Mouse (Mus musculus) stomach, postnatal 0 days (tissue): Measurements from ENCODE around the gene Tbc1d9. TPM values are rescaled to one million over a fixed set of nuclear protein-coding genes. Genes with fewer than 3 reads are reported as not detected.

Experiments used
- ATAC-seq: fragments of 200-750 bp; cut with Nextera tagmentation; 2 replicates; pipeline ENCODE4 v1.8.0; 2017; ENCODE audit not compliant: low FRiP score, low TSS enrichment
- DNase-seq: peaks from one replicate; pipeline ENCODE4 v3.0.0-alpha.2; 2016; ENCODE audit warnings: low spot score
- H3K27ac ChIP-seq: fragments of 300-500 bp; sonication (generic); replicated peaks from 2 replicates; pipeline ENCODE4 v1.5.1; 2014; ENCODE audit warnings: mild to moderate bottlenecking, control low read depth
- H3K27me3 ChIP-seq: fragments of 300-500 bp; sonication (generic); 2 replicates; pipeline ENCODE4 v1.6.1; 2014; ENCODE audit warnings: low read length; ENCODE audit not compliant: control insufficient read depth, insufficient read depth
- H3K36me3 ChIP-seq: fragments of 300-500 bp; sonication (generic); 2 replicates; pipeline ENCODE4 v1.6.1; 2014; ENCODE audit warnings: low read length, mixed read lengths; ENCODE audit not compliant: control insufficient read depth, insufficient read depth
- H3K4me1 ChIP-seq: fragments of 300-500 bp; sonication (generic); replicated peaks from 2 replicates; pipeline ENCODE4 v1.6.1; 2014; ENCODE audit warnings: antibody characterized with exemption; ENCODE audit not compliant: control insufficient read depth, insufficient read depth
- H3K4me2 ChIP-seq: fragments of 300-500 bp; sonication (generic); replicated peaks from 2 replicates; pipeline ENCODE4 v1.6.1; 2014; ENCODE audit warnings: low read depth, mild to moderate bottlenecking, control low read depth, moderate library complexity
- H3K4me3 ChIP-seq: fragments of 300-500 bp; sonication (generic); 2 replicates; pipeline ENCODE4 v1.5.1; 2014; ENCODE audit warnings: low read depth, low read length, control low read depth
- H3K9ac ChIP-seq: fragments of 300-500 bp; sonication (generic); 2 replicates; pipeline ENCODE4 v1.6.1; 2014; ENCODE audit warnings: mild to moderate bottlenecking, low read length, control low read depth, mixed read lengths
- H3K9me3 ChIP-seq: fragments of 300-500 bp; sonication (generic); 2 replicates; pipeline ENCODE4 v1.6.1; 2016; ENCODE audit warnings: low read length; ENCODE audit not compliant: control insufficient read depth
- CTCF ChIP-seq: IDR thresholded peaks from 2 replicates; pipeline ENCODE4 v1.5.1; 2016; ENCODE audit warnings: antibody characterized with exemption, low read depth, mild to moderate bottlenecking, moderate library complexity
- EP300 ChIP-seq: optimal IDR thresholded peaks from 2 replicates; pipeline ENCODE3; 2016; ENCODE audit warnings: antibody characterized with exemption
- WGBS: fragments of 180-500 bp; shearing (Covaris S2); extraction: QIAGEN DNeasy Blood & Tissue Kit; methylation state at CpG from one replicate; pipeline ENCODE4 v1.1.7; 2014; 5-methylcytosine and 5-hydroxymethylcytosine counted together
- polyA plus RNA-seq: library from polyadenylated mRNA; unstranded; fragments of >200 nt; fragmentation: Nextera tagmentation; extraction: Ambion mirVana; gene quantifications from 2 replicates; pipeline ENCODE4 v1.2.1, GENCODE M21; 2015

Tbc1d9 gene
- polyA plus RNA-seq, 1 experiment from 2014 or later = 2.6 TPM

DNA sequence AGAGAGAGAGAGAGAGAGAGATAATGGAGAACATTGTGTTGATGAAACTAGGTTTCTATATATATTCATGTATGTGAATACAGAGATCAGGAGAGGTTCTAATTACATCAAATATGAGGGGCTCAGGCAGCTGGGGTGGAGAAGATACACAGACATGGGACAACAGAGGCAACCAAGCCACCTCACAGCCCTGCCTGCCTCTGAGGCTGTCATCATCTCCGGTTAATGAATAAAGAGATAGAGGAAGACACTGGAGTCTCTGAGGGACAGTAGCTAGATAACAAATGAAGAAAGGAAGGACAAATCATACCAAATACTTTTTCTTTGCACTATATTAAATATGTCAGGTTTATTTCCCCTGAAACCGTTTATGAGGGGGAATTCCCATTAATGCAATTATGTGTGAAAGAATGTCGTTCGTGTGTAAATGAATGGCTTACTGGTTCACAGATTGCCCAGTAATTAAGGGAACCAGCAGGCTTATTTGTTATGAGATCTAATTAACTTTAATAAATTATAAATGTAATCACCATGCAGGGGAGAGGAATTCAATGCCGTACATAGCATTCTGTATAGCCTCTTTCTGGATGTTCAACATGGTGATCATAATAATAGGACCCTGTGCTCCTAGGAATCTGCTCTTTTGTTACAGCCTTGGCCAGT, 59.7 kb downstream of the Tbc1d9 start:
- no peak for DNase-seq
- H3K4me1 ChIP-seq = no peaks in the 10 kb centered on the region
- no peak overlapping the region for H3K9ac ChIP-seq
- H3K4me2 ChIP-seq = no peak overlapping the region
- H3K27ac ChIP-seq = no peak overlapping the region
- WGBS = 75% methylated on average over 5 of the region's 5 CpGs
- no peaks in the 10 kb centered on the region for H3K27me3 ChIP-seq
- TF ChIP-seq CTCF (no peak), EP300 (no peak)
- H3K36me3 ChIP-seq = no peaks in the 10 kb centered on the region
- H3K9me3 ChIP-seq = no peaks in the 10 kb centered on the region
- no peak overlapping the region for H3K4me3 ChIP-seq
- ATAC-seq = no peak

DNA sequence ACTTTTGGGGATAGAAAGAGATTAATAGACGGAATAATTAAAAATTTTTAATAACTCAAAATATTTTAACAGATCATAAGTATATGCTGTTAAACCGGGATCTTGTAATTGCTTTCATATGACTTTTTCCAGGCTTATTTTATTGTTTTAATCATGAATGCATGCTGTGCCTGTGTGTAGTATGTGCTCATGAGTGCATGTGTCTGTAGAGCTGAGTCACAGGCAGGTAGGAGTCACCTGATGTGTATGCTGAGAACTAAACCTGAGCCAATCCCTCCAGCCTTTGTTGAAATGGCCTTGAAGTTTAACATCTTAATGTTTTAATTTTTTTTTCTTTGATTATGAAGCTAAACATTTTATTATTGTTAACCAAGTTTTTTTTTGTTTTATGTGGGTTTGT, 60.4 kb downstream of the Tbc1d9 start:
- H3K4me2 ChIP-seq = no peak overlapping the region
- no peaks in the 10 kb centered on the region for H3K27me3 ChIP-seq
- H3K4me3 ChIP-seq = no peak overlapping the region
- H3K4me1 ChIP-seq = no peaks in the 10 kb centered on the region
- WGBS = 93% methylated on average over 2 of the region's 2 CpGs
- H3K9ac ChIP-seq = no peak overlapping the region
- ATAC-seq (0 out of 2 replicates have a peak, but pooled peaks have one; percentile 54), DNase-seq (no peak)
- no peak for TF ChIP-seq CTCF
- no peak for TF ChIP-seq EP300
- no peaks in the 10 kb centered on the region for H3K9me3 ChIP-seq
- H3K36me3 ChIP-seq = no peaks in the 10 kb centered on the region
- H3K27ac ChIP-seq = no peak overlapping the region

DNA sequence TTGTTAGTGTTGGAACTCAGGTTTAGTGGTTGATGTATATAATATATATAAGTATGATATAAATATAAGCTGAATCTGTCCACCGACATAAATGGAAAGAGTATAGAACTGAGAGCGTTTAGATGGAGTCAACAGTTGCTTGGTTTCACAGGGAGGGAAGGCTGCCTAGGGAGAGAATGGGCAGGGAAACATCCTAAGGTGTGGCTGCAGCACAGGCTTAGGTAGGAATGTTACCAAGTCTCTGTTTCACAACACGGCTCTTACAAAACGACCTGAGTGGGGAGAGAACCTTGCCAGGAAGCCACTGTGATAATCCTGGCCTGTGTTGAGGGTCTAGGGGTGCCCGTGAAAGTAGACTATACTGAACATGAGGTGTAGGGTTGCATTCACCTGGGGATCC, 62.2 kb downstream of the Tbc1d9 start:
- no peak overlapping the region for H3K4me3 ChIP-seq
- no peak for DNase-seq
- H3K36me3 ChIP-seq = no peaks in the 10 kb centered on the region
- no peaks in the 10 kb centered on the region for H3K9me3 ChIP-seq
- peak overlapping the region; percentile 67 for H3K27ac ChIP-seq
- no peaks in the 10 kb centered on the region for H3K27me3 ChIP-seq
- whole genome bisulfite sequencing = 59% methylated on average over 5 of the region's 5 CpGs
- ATAC-seq = peak; percentile 40; the same call in 1 of the 2 replicates
- no peaks in the 10 kb centered on the region for H3K4me1 ChIP-seq
- no peak overlapping the region for H3K4me2 ChIP-seq
- H3K9ac ChIP-seq = no peak overlapping the region
- no peak for TF ChIP-seq EP300
- TF ChIP-seq CTCF = no peak

DNA sequence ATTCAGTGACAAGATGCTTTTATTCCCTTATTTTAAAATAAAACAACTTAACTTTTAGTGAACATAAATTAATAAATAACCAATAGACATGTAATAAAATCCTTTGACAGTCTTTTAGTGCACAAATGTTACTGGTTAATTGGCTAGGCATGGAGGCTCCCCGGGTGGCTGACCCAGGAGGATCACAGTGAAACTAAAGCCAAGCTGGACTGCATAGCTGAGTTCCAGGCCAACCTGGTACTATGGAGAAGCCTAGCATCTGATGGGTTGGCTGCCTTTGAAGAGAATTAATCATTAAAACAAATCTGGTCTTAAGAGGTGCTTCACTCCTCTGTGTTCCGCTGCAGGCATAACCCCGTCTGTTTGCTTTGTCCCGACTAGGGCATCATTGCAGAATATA, 67.9 kb downstream of the Tbc1d9 start:
- Histone ChIP-seq H3K4me1 (no peaks in the 10 kb centered on the region), H3K27me3 (no peaks in the 10 kb centered on the region), H3K9ac (no peak overlapping the region), H3K27ac (no peak overlapping the region), H3K9me3 (no peaks in the 10 kb centered on the region), H3K4me2 (no peak overlapping the region), H3K36me3 (no peaks in the 10 kb centered on the region), H3K4me3 (no peak overlapping the region)
- TF ChIP-seq EP300 (no peak), CTCF (no peak)
- no peak for ATAC-seq
- DNase-seq = no peak
- WGBS = 86% methylated on average over 4 of the region's 4 CpGs

DNA sequence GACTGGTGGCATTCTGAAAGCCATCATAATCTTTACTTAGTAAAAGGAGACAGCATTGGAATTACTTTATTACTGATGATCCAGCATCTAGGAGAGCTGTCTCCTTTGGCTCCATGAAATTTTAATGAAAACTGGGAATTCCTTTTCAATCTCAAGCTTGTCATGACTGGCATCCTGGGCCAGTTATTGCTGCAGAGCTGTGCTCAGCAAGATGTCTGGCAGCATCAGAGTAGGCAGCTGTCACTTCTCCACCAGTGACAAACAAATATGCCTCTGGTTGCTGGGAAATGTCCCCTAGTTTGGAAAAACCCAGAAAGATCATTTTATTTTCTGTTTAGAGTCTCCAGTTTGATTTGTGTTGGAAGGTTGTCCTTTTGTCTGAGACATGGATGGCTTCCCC, 74.2 kb downstream of the Tbc1d9 start:
- ATAC-seq (no peak), DNase-seq (no peak)
- no peaks in the 10 kb centered on the region for H3K9me3 ChIP-seq
- no peaks in the 10 kb centered on the region for H3K27me3 ChIP-seq
- H3K27ac ChIP-seq = no peak overlapping the region
- H3K4me3 ChIP-seq = no peak overlapping the region
- no peak for TF ChIP-seq CTCF
- no peak for TF ChIP-seq EP300
- H3K4me1 ChIP-seq = no peaks in the 10 kb centered on the region
- H3K4me2 ChIP-seq = no peak overlapping the region
- no peak overlapping the region for H3K9ac ChIP-seq
- no peaks in the 10 kb centered on the region for H3K36me3 ChIP-seq

DNA sequence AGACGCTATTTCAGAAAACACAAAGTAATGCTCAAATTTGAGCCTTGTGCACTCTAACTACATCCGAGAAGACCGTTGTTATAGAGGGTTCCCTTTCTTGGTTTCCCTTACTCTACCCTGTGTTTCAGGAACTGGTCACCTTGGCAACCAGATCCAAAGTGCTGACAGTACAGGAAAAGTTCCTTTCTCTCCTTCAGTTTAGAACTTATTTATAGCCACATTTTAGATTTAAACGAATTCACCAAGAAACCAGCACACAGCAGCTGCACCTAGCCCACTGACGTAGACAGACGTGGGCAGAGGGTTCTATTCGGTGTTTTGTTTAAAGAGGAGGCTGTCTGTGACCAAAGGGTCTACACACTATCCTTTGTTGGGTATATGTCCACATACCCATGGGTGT, 79.0 kb downstream of the Tbc1d9 start:
- Histone ChIP-seq H3K4me3 (no peak overlapping the region), H3K4me1 (no peaks in the 10 kb centered on the region), H3K9me3 (no peaks in the 10 kb centered on the region), H3K36me3 (no peaks in the 10 kb centered on the region), H3K27ac (no peak overlapping the region), H3K9ac (no peak overlapping the region), H3K4me2 (no peak overlapping the region), H3K27me3 (no peaks in the 10 kb centered on the region)
- ATAC-seq = no peak
- DNase-seq = no peak
- WGBS = 87% methylated on average over 7 of the region's 7 CpGs
- TF ChIP-seq EP300 (no peak), CTCF (no peak)
